Mouse (Mus musculus): ENCODE results near the gene Macc1. TPM values are rescaled to one million over a fixed set of nuclear protein-coding genes. Genes with fewer than 3 reads are reported as not detected.
A peak's percentile ranks its signal among the peaks of the same experiment; 100 is the strongest.

The Macc1 gene
- polyA plus RNA-seq, 1 experiment = 0.83 TPM

DNA sequence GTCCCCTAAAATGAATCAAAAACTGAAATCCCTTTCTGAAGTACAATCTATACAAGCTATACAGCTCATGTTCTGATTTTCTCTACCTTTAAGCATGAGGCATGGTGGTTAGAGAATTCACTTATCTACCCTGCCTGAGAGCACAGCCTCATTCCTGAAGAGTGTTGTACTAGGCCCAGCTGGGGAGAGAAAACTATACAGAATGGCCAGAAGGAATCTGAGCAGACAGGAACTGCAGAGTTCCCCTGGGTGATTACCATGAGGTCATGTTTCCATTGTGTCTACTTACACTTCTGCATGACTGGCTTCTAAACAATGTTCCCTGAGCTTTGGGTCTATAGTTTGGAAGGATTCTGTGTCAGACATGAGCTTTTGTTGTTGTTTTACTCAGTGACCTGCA lies 62.8 kb downstream of the Macc1 start:
- no peak for TF ChIP-seq POLR2A (IDR thresholded peaks at IDR 0.05; ENCODE audit: borderline replicate concordance, extremely low read depth, low read depth, low read length)
- no peak for TF ChIP-seq CTCF (IDR thresholded peaks at IDR 0.05; ENCODE audit: insufficient read depth, low read length)
- DNase-seq = no peak
- H3K4me3 ChIP-seq (replicated peaks; ENCODE audit: extremely low read depth, low read depth, low read length) = no peak overlapping the region
- H3K4me1 ChIP-seq (ENCODE audit: control insufficient read depth, insufficient read depth, low read length) = no peaks in the 10 kb centered on the region

DNA sequence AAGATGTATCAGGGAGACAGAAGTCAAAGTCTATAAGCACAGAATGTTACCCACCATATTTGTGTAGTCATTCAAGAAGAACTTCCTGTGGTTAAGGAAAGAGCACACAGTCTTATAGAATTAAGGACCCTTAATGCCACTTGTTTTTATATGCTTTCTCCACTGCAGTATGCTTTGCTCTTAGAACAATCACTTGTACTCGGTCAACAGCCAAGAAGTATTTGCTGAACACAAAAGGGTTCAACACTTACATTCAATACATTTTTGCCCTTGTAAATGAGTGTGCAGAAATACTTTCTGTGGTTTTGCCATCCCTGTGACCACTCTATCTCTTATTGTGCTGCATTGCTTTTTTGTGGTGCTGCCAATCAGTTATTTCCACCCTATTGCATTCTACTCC lies 67.8 kb downstream of the Macc1 start:
- 74% methylated on average over 1 of the region's 1 CpGs for WGBS
- no peak overlapping the region for H3K4me3 ChIP-seq (replicated peaks; ENCODE audit: extremely low read depth, low read depth, low read length)
- no peaks in the 10 kb centered on the region for H3K4me1 ChIP-seq (ENCODE audit: control insufficient read depth, insufficient read depth, low read length)
- no peak for TF ChIP-seq POLR2A (IDR thresholded peaks at IDR 0.05; ENCODE audit: borderline replicate concordance, extremely low read depth, low read depth, low read length)
- TF ChIP-seq CTCF (IDR thresholded peaks at IDR 0.05; ENCODE audit: insufficient read depth, low read length) = no peak
- no peak for DNase-seq

DNA sequence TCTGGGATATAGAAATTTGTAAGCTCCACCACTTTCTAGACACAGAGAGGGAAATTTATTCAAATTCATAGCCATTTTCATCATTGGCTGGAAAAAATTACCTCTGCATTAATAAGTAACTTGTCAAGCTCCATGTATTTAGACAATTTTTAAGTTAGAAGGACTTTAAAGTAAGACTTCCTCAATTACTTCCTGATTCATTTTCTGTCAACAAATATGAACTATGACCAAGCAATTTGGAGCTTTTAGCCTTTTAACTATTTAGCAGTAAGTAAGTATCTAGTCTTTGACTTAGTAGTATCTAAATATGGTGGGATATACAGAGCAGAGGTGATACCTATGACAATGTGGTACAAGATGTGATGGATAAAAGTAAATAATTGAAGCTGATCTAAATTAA lies 72.2 kb downstream of the Macc1 start:
- no peak for DNase-seq
- H3K4me3 ChIP-seq (replicated peaks; ENCODE audit: extremely low read depth, low read depth, low read length) = no peak overlapping the region
- TF ChIP-seq CTCF (IDR thresholded peaks at IDR 0.05; ENCODE audit: insufficient read depth, low read length) = no peak
- no peak for TF ChIP-seq POLR2A (IDR thresholded peaks at IDR 0.05; ENCODE audit: borderline replicate concordance, extremely low read depth, low read depth, low read length)
- H3K4me1 ChIP-seq (ENCODE audit: control insufficient read depth, insufficient read depth, low read length) = no peaks in the 10 kb centered on the region

DNA sequence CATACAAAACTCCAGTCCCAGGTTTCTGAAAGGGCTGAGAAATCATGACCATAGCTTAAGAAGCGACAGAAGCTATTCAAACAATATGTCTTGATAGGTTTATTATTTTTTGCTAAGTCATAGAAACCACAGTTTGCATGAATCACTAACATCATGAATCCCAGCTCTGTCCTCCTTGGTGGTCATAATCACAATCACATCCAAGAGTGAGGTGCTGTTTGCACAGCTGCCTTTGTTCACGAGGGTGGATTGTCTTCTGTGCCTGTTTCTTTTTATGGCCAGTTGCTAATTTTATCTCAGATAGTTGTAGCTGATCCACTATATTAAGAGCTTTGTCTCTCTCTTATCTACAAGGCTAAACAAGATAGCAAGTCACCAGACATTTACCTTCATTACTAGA lies 72.6 kb downstream of the Macc1 start:
- no peak for DNase-seq
- WGBS = 64% methylated on average over 2 of the region's 2 CpGs
- H3K4me3 ChIP-seq (replicated peaks; ENCODE audit: extremely low read depth, low read depth, low read length) = no peak overlapping the region
- TF ChIP-seq CTCF (IDR thresholded peaks at IDR 0.05; ENCODE audit: insufficient read depth, low read length) (no peak), POLR2A (IDR thresholded peaks at IDR 0.05; ENCODE audit: borderline replicate concordance, extremely low read depth, low read depth, low read length) (no peak)
- no peaks in the 10 kb centered on the region for H3K4me1 ChIP-seq (ENCODE audit: control insufficient read depth, insufficient read depth, low read length)

DNA sequence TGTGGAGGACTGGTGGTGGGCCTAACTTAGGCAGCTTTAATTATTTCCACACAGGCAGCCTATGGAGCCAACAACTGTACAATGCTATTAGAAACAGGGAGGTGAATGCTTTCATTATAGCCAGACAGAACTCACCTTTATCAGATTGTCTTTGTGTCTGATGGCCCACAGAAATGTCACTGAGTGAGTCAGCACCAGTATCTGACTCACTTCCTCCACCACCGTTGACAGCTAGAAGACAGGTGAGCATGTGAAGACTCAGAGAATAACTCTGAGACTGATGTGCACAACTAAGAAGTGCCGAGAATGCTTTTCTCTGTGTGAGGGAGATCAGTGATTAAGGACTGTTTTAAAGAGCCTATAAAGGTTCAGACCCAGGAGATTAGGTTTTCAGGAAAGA lies 73.9 kb downstream of the Macc1 start:
- WGBS = 69% methylated on average over 2 of the region's 2 CpGs
- no peak for TF ChIP-seq POLR2A (IDR thresholded peaks at IDR 0.05; ENCODE audit: borderline replicate concordance, extremely low read depth, low read depth, low read length)
- no peak for TF ChIP-seq CTCF (IDR thresholded peaks at IDR 0.05; ENCODE audit: insufficient read depth, low read length)
- DNase-seq = no peak

DNA sequence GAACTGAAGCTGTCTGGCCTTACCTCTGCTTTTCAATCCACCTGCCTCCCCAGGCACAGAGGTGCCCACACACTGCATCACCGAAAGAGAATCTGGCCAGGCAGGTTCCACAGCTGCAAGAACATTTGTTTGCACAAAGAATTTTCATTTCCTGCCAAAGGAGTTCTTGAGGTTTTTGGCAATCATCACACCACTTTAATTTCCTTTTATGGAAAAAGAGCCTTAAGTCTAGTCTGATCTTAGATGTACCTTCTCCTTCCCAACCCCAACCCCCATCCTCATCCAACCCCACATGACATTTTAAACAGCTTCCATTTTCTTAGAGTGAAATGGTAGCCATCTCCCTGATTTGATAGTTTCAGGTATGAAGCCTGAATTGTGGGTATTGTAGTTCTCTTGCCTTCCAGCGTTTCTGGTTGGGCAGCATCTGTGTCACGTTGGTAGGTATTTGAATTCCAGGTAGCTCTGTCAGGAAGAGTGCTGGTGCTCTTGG lies 76.2 kb downstream of the Macc1 start:
- TF ChIP-seq CTCF (IDR thresholded peaks at IDR 0.05; ENCODE audit: insufficient read depth, low read length) (no peak), POLR2A (IDR thresholded peaks at IDR 0.05; ENCODE audit: borderline replicate concordance, extremely low read depth, low read depth, low read length) (no peak)
- H3K4me1 ChIP-seq (ENCODE audit: control insufficient read depth, insufficient read depth, low read length) = no peaks in the 10 kb centered on the region
- H3K4me3 ChIP-seq (replicated peaks; ENCODE audit: extremely low read depth, low read depth, low read length) = no peak overlapping the region
- DNase-seq = peak; percentile 70
- 28% methylated on average over 3 of the region's 3 CpGs for WGBS

More for the DNA sequence above, 73.9 kb downstream of the Macc1 start:
- H3K4me3 ChIP-seq (replicated peaks; ENCODE audit: extremely low read depth, low read depth, low read length) = no peak overlapping the region
- H3K4me1 ChIP-seq (ENCODE audit: control insufficient read depth, insufficient read depth, low read length) = no peaks in the 10 kb centered on the region

DNA sequence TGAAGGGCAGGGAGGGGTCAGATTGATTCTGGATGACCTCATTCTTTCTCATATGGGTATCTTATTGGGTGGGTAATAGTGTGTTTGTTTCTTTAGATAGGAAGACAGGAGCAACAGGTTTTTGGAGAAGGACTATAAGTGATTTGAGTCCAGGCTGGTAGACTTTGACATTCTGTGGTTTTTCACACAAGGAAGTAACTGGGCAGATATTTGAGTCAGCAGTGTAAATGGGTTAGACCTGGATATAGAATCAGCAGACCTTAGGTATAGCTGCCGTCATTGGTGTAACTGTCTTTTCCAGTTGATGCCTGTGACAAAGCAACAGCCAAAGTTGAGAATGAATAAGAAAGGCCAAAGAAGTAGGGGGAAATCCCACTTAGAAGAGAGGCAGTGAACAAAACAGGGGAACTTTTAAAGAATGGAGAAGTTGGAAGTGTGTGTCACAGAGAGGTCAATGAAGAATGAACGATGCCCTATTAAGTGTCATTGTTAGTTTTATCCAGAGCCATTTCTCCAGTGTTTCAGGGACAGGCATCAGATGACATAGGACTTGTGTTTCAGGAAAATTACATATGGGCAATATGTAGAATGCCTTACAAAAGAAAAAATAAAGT lies 84.1 kb downstream of the Macc1 start:
- H3K4me3 ChIP-seq (replicated peaks; ENCODE audit: extremely low read depth, low read depth, low read length) = no peak overlapping the region
- no peak for TF ChIP-seq POLR2A (IDR thresholded peaks at IDR 0.05; ENCODE audit: borderline replicate concordance, extremely low read depth, low read depth, low read length)
- DNase-seq = no peak
- WGBS = 73% methylated on average over 2 of the region's 2 CpGs
- no peaks in the 10 kb centered on the region; the same call in 1 of the 2 replicates for H3K4me1 ChIP-seq (ENCODE audit: control insufficient read depth, insufficient read depth, low read length)

DNA sequence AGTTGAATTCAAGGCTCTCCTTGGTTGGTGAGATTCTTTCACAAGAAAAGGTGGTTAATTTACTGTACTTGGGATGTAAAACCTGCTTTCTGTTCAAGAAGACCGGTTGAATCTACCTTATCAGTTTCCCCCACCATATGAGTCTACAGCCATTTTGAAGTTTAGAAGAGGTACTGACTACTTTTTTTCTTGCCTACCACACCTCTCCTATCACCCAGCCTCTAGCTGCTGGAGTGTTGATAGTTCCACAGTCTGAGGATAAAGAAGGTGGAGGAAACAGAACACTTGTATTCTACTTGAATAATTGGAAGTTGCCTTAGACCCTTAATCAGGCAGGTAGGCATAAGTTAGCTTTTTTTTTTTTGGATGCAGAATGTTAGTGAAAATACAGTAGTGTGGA lies 88.2 kb downstream of the Macc1 start:
- TF ChIP-seq CTCF (IDR thresholded peaks at IDR 0.05; ENCODE audit: insufficient read depth, low read length) = no peak
- no peak for TF ChIP-seq POLR2A (IDR thresholded peaks at IDR 0.05; ENCODE audit: borderline replicate concordance, extremely low read depth, low read depth, low read length)
- H3K4me1 ChIP-seq (ENCODE audit: control insufficient read depth, insufficient read depth, low read length) = no peaks in the 10 kb centered on the region; the same call in 1 of the 2 replicates
- DNase-seq = no peak
- no peak overlapping the region for H3K4me3 ChIP-seq (replicated peaks; ENCODE audit: extremely low read depth, low read depth, low read length)
- 91% methylated on average over 1 of the region's 1 CpGs for WGBS

DNA sequence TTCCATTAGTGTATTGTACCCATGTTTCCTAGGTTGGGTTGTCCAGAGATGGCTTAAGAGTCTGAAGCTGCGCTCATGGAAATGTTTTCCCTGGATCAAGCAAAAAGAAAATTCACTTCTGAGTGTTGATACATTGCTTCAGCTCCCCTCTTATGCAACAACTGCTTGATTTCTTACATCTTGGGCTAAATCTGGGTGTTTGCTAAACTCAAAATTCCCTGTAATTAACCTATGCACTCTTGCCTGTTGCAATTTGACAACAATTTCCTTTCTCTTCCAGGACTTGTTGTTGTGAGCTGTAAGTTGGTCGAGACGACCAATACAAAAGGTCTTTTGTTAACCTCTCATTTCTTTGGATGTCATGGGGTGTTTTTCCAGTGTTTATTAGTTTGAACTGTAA lies 88.7 kb downstream of the Macc1 start:
- 41% methylated on average over 3 of the region's 3 CpGs for WGBS
- H3K4me1 ChIP-seq (ENCODE audit: control insufficient read depth, insufficient read depth, low read length) = no peaks in the 10 kb centered on the region; the same call in 1 of the 2 replicates
- no peak overlapping the region for H3K4me3 ChIP-seq (replicated peaks; ENCODE audit: extremely low read depth, low read depth, low read length)
- TF ChIP-seq POLR2A (IDR thresholded peaks at IDR 0.05; ENCODE audit: borderline replicate concordance, extremely low read depth, low read depth, low read length) (no peak), CTCF (IDR thresholded peaks at IDR 0.05; ENCODE audit: insufficient read depth, low read length) (no peak)
- no peak for DNase-seq

DNA sequence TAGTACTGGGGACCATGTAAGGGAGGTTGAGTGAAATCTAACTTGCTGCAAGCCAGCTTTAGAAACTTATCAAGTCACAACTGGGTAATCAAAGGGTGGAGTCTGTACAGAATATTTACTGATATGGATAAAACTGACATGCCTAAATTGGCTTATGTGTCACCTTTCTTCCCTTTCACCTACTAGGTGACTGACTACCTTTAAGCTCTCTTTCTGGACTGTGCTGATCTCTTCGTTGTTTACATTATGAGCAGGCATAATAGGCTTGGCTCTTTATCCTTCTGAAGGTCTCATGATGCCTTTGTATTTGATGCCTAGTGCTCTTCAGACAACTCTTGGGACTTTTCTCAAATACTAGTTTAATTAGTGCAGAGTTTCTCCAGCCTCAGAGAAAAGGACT lies 90.7 kb downstream of the Macc1 start:
- Histone ChIP-seq H3K4me3 (replicated peaks; ENCODE audit: extremely low read depth, low read depth, low read length) (no peak overlapping the region), H3K4me1 (ENCODE audit: control insufficient read depth, insufficient read depth, low read length) (no peaks in the 10 kb centered on the region; the same call in 1 of the 2 replicates)
- WGBS = 60% methylated on average over 1 of the region's 1 CpGs
- DNase-seq = no peak
- no peak for TF ChIP-seq CTCF (IDR thresholded peaks at IDR 0.05; ENCODE audit: insufficient read depth, low read length)
- no peak for TF ChIP-seq POLR2A (IDR thresholded peaks at IDR 0.05; ENCODE audit: borderline replicate concordance, extremely low read depth, low read depth, low read length)

All from lung, adult 2 months (tissue).